Mouse (Mus musculus) forebrain, embryonic 13.5 days (tissue): ENCODE measurements around the gene Efcab14. TPM values are rescaled to one million over a fixed set of nuclear protein-coding genes. Genes with fewer than 3 reads are reported as not detected.

ENCODE experiments used
- ATAC-seq: fragments of 200-750 bp; cut with Nextera tagmentation; 2 replicates; pipeline ENCODE4 v1.8.0; 2017
- H3K27ac ChIP-seq: fragments of 300-500 bp; sonication (generic); 2 replicates; pipeline ENCODE4 v1.5.1; 2015; ENCODE audit warnings: inconsistent platforms, mild to moderate bottlenecking, moderate library complexity
- H3K27me3 ChIP-seq: fragments of 300-500 bp; sonication (generic); 2 replicates; pipeline ENCODE4 v1.6.1; 2015; ENCODE audit warnings: mild to moderate bottlenecking, inconsistent platforms
- H3K36me3 ChIP-seq: fragments of 300-500 bp; sonication (generic); 2 replicates; pipeline ENCODE4 v1.6.1; 2015; ENCODE audit warnings: mild to moderate bottlenecking, inconsistent platforms; ENCODE audit not compliant: poor library complexity, severe bottlenecking
- H3K4me1 ChIP-seq: fragments of 300-500 bp; sonication (generic); 2 replicates; pipeline ENCODE4 v1.6.1; 2015; ENCODE audit warnings: inconsistent platforms
- H3K4me2 ChIP-seq: fragments of 300-500 bp; sonication (generic); 2 replicates; pipeline ENCODE4 v1.6.1; 2015; ENCODE audit warnings: inconsistent platforms, mild to moderate bottlenecking, moderate library complexity
- H3K4me3 ChIP-seq: fragments of 300-500 bp; sonication (generic); 2 replicates; pipeline ENCODE4 v1.5.1; 2015; ENCODE audit warnings: mild to moderate bottlenecking, inconsistent platforms
- H3K9ac ChIP-seq: fragments of 300-500 bp; sonication (generic); 2 replicates; pipeline ENCODE4 v1.6.1; 2015; ENCODE audit warnings: mild to moderate bottlenecking, inconsistent platforms
- H3K9me3 ChIP-seq: fragments of 300-500 bp; sonication (generic); replicated peaks from 2 replicates; pipeline ENCODE4 v1.6.1; 2016; ENCODE audit warnings: inconsistent platforms
- WGBS: fragments of 180-500 bp; shearing (Covaris S2); methylation state at CpG from one replicate; pipeline ENCODE4 v1.1.7; 2015; 5-methylcytosine and 5-hydroxymethylcytosine counted together
- polyA plus RNA-seq: library from polyadenylated mRNA; unstranded; fragments of >200 nt; fragmentation: Nextera tagmentation; extraction: Ambion mirVana; gene quantifications from 2 replicates; pipeline ENCODE4 v1.2.1, GENCODE M21; 2015

The Efcab14 gene
- polyA plus RNA-seq, 1 experiment from 2014 or later: 23.7 TPM

DNA sequence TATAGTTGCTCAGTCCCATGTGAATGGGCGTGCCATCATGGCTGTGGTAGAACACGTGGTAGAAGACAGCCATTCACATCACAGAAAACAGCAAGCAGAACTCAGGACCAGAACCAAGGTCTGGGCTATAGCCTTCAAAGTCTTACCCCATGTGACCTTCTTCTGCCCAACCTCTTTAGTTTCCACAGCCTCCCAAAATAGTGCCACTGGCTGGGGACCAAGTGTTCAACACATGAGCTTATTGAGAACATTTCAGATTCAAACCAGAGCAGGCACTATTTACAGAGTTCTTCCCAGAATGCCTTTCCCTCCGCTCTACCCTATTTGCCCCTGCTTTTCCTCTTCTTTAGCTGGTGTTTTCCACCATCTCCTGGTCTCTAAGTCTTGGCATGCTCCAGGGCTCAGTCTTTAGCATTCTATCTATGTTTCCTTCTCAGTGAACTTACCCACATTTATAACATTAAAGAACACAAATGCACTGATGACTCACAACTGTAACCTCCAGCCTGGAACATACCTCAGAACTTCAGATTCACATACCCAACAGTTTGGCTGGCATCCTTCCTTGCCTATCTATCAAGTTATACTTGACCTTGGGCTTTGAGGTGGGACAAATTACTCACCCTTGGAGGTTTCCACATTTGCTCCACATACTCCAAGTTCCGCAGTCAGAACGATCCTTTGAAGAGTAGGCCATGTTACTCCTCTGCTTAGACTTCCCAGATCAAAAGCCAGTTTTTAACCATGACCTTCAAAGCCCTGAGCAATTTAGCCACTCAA, 44.7 kb downstream of the Efcab14 start:
- no peak for ATAC-seq
- no peak overlapping the region for H3K4me3 ChIP-seq
- H3K4me1 ChIP-seq: peaks cover 14% of the 10 kb centered on the region
- no peaks in the 10 kb centered on the region for H3K27me3 ChIP-seq
- no peak overlapping the region for H3K9ac ChIP-seq
- peaks cover 9% of the 10 kb centered on the region for H3K36me3 ChIP-seq
- H3K27ac ChIP-seq: no peak overlapping the region
- H3K9me3 ChIP-seq: no peaks in the 10 kb centered on the region
- 89% methylated on average over 5 of the region's 5 CpGs for WGBS
- no peak overlapping the region for H3K4me2 ChIP-seq

DNA sequence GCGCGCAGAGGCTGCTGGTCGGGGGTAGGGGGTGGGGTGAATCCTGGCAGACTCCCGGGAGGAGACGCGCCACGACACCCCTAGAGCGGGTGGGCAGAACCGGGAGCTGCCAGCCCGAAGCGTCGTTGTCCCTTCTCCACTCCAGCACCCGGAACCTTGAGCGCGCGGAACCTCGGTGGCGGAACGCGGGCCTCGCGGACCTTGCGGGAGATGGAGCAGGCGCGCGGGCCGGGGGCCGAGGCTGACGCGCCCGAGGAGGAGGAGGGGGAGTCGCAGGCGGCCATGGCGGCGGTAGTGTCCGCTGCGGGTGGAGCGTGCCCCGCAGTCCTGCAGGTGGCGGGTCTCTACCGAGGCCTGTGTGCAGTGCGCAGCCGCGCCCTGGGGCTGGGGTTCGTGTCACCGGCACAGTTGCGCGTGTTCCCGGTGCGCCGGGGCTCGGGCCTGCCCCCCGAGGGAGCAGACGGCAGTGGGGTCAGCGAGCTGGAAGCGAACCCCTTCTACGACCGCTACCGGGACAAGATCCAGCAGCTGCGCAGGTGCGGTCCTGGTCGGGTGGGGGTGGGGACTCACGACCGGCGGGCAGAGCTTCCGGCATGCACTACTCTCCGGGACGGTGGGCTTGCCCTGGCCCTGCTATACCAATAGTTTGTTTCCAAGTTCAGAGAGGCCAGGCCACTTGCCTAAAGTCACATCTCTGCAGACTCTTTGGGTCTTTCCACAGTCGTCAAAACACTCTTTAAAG, 47.4 kb downstream of the Efcab14 start, which contains the start of gene Atpaf1:
Gene Atpaf1 (plus strand): TSS at position 44 of the 742 bp plus-strand sequence.
- peak within 1 kb of the TSS; percentile 63 for H3K4me3 ChIP-seq
- H3K27me3 ChIP-seq: no peaks in the 10 kb centered on the region
- H3K4me2 ChIP-seq: peak within 1 kb of the TSS; percentile 65
- no peaks in the 10 kb centered on the region for H3K9me3 ChIP-seq
- peak within 1 kb of the TSS; percentile 75 for H3K9ac ChIP-seq
- 1% methylated on average over 45 of the region's 69 CpGs for WGBS
- H3K27ac ChIP-seq: no peak within 1 kb of the TSS
- peaks cover 14% of the 10 kb centered on the region for H3K4me1 ChIP-seq
- ATAC-seq: peak; percentile 94
- H3K36me3 ChIP-seq: peaks cover 18% of the 10 kb centered on the region

- peak; percentile 3; the same call in 1 of the 2 replicates for ATAC-seq
- no peak overlapping the region for H3K27ac ChIP-seq
- H3K36me3 ChIP-seq: peaks cover 23% of the 10 kb centered on the region
- H3K9me3 ChIP-seq: no peaks in the 10 kb centered on the region
- H3K9ac ChIP-seq: peak overlapping the region; percentile 75
- peaks cover 14% of the 10 kb centered on the region for H3K4me1 ChIP-seq
- H3K4me2 ChIP-seq: peak overlapping the region; percentile 65
- peak overlapping the region; percentile 63 for H3K4me3 ChIP-seq
- H3K27me3 ChIP-seq: no peaks in the 10 kb centered on the region
- 63% methylated on average over 7 of the region's 7 CpGs for WGBS
These were observed 48.0 kb downstream of the Efcab14 start for GRCm38 (mm10) chr4:115785511-115786034.

DNA sequence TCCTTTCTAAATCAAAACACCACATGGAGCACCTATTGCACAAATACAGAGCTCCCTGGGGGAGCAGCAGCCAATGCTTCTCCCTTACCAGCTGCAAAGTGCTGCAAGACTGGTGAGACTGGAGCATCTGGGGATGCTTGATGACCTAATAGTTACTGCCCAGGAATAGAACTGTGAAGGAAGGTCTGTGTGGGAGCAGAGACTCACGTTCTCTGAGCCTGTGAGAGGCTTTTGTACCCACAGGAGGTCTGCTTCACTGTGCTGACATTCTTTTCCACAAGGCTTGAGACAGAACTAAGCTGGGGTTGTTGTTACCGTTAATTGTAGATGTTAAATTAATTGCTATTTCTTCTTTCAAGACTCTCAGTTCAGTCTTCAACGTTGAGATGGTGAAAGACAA, 53.3 kb downstream of the Efcab14 start:
- H3K36me3 ChIP-seq: peaks cover 49% of the 10 kb centered on the region
- peaks cover 3% of the 10 kb centered on the region for H3K4me1 ChIP-seq
- 79% methylated on average over 3 of the region's 3 CpGs for WGBS
- no peak overlapping the region for H3K4me2 ChIP-seq
- H3K27ac ChIP-seq: no peak overlapping the region
- no peaks in the 10 kb centered on the region for H3K27me3 ChIP-seq
- no peak overlapping the region for H3K9ac ChIP-seq
- H3K4me3 ChIP-seq: no peak overlapping the region
- no peaks in the 10 kb centered on the region for H3K9me3 ChIP-seq
- ATAC-seq: no peak

GRCm38 (mm10) chr4:115795360-115795759, 57.8 kb downstream of the Efcab14 start:
- no peak for ATAC-seq
- H3K9ac ChIP-seq: no peak overlapping the region
- 96% methylated on average over 3 of the region's 3 CpGs for WGBS
- H3K36me3 ChIP-seq: peaks cover 67% of the 10 kb centered on the region
- H3K27me3 ChIP-seq: no peaks in the 10 kb centered on the region
- no peak overlapping the region for H3K4me3 ChIP-seq
- no peaks in the 10 kb centered on the region for H3K9me3 ChIP-seq
- no peak overlapping the region for H3K4me2 ChIP-seq
- H3K4me1 ChIP-seq: 0 out of 2 replicates have a peak, but pooled peaks cover 2% of the 10 kb centered on the region
- no peak overlapping the region for H3K27ac ChIP-seq

GRCm38 (mm10) chr4:115799981-115800380, 62.4 kb downstream of the Efcab14 start:
- no peaks in the 10 kb centered on the region for H3K27me3 ChIP-seq
- WGBS: 65% methylated on average over 3 of the region's 3 CpGs
- ATAC-seq: no peak
- no peak overlapping the region for H3K4me3 ChIP-seq
- H3K27ac ChIP-seq: no peak overlapping the region
- no peaks in the 10 kb centered on the region for H3K9me3 ChIP-seq
- H3K4me1 ChIP-seq: 0 out of 2 replicates have a peak, but pooled peaks cover 2% of the 10 kb centered on the region
- no peak overlapping the region for H3K4me2 ChIP-seq
- no peak overlapping the region for H3K9ac ChIP-seq
- H3K36me3 ChIP-seq: peaks cover 60% of the 10 kb centered on the region

DNA sequence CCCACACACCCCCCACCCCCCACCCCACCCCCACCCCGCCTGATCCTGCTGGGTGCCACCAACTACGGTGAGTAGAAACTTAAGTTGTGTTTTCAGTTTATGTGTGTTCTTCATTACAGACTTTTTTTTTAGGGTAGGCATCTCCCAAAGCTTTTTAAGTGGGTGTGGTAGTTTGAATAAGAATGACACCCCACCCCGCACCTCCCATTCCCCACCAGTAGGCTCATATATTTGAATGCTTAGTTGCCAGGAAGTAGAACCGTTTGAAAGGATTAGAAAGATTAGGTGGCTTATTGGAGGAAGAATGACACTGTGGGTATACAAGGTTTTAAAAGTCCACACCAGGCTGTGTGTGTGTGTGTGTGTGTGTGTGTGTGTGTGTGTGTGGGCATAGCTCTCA, 74.8 kb downstream of the Efcab14 start:
- WGBS: 78% methylated on average over 4 of the region's 4 CpGs
- no peak overlapping the region for H3K9ac ChIP-seq
- H3K36me3 ChIP-seq: peaks cover 43% of the 10 kb centered on the region
- no peak overlapping the region for H3K4me2 ChIP-seq
- no peaks in the 10 kb centered on the region for H3K9me3 ChIP-seq
- no peak for ATAC-seq
- H3K27me3 ChIP-seq: no peaks in the 10 kb centered on the region
- no peak overlapping the region for H3K4me3 ChIP-seq
- H3K4me1 ChIP-seq: no peaks in the 10 kb centered on the region
- H3K27ac ChIP-seq: no peak overlapping the region

DNA sequence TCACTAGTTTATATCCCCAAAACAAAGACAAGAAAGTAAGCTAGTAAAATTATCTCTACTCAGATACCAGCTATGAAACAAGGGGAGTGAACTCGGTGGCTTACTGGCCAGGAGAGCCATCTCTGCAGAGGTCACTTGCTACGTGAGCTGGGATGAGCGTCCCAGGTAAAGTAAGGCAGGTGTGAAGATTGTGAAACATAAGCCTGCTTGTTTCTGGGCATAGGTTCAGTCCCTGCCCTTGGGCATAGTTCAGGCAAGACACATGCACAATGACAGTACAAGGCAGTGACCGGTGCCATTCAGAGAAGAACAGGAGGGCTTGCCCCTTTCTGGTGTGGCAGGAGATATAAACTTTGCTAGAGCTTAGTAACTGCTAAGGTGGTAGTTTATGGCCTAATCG, 78.1 kb downstream of the Efcab14 start:
- Histone ChIP-seq H3K27ac (no peak overlapping the region), H3K4me1 (no peaks in the 10 kb centered on the region), H3K27me3 (no peaks in the 10 kb centered on the region), H3K4me2 (no peak overlapping the region), H3K9ac (no peak overlapping the region), H3K36me3 (peaks cover 43% of the 10 kb centered on the region), H3K9me3 (no peaks in the 10 kb centered on the region), H3K4me3 (no peak overlapping the region)
- 95% methylated on average over 5 of the region's 5 CpGs for WGBS
- no peak for ATAC-seq

DNA sequence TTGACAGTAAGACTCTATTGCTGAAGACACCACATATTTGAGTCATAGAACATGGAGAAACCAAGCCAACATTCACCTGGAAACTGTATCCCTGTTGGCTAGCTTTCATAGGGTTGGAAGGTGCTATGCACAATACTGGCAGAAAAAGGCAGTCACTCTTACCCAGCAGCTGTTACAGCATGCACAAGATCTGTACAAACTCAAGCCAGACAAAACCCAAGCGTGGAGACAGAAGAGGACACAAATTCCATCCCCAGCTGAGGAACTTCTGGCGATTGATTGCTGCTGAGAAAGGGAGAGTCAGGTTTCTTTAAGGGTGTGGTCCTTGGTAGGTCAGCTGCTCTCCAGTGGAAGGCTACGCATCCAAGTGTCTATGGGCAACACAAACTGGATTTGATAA, 82.7 kb downstream of the Efcab14 start:
- no peak overlapping the region for H3K4me3 ChIP-seq
- no peak overlapping the region for H3K4me2 ChIP-seq
- no peak overlapping the region for H3K9ac ChIP-seq
- H3K4me1 ChIP-seq: no peaks in the 10 kb centered on the region
- no peaks in the 10 kb centered on the region for H3K27me3 ChIP-seq
- no peak for ATAC-seq
- no peak overlapping the region for H3K27ac ChIP-seq
- H3K9me3 ChIP-seq: no peaks in the 10 kb centered on the region
- WGBS: 87% methylated on average over 3 of the region's 3 CpGs
- H3K36me3 ChIP-seq: peaks cover 11% of the 10 kb centered on the region

DNA sequence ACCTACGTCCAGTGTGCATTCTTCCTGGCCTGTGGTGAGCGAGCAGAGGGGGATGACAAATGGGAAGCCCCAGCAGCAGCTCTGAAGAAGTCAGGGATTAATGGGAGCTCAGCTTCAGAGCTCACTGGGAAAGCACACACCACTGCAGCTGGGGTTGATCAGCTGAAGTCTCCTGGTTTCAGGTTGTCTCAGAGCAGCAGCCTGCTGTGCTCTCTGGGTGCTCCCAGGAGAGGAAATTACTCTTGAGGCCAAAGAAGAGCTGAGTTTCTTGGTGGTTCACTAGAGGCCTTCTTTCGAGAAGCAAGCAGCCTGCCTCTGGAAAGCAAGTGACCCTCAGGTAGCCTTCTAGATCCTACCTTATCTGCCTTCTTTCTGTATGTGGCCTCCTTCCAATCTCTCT, 83.4 kb downstream of the Efcab14 start:
- WGBS: 72% methylated on average over 3 of the region's 3 CpGs
- Histone ChIP-seq H3K4me1 (no peaks in the 10 kb centered on the region), H3K36me3 (peaks cover 5% of the 10 kb centered on the region; the same call in 1 of the 2 replicates), H3K4me2 (no peak overlapping the region), H3K27me3 (0 out of 2 replicates have a peak, but pooled peaks cover 3% of the 10 kb centered on the region), H3K9me3 (no peaks in the 10 kb centered on the region), H3K9ac (no peak overlapping the region), H3K4me3 (no peak overlapping the region), H3K27ac (no peak overlapping the region)
- no peak for ATAC-seq

DNA sequence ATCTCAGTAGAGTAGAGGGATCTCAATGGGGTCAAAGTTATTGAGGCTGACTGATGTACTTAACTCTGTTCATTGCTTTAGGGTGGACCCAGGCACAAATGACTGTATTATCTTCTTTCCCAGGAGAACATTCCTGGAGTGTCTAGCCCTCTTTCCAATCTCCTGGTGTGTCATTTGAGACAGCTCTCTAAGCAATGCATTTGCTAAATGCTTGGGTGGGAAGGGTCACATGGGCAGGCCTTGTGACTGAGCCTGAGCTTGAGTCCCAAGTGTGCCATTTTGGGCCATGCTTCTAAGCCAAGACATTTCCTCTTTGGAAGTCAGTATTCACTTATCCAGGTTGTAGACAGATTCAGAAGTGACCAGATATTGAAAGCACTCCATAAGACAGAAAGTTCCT, 83.9 kb downstream of the Efcab14 start:
- no peak for ATAC-seq
- Histone ChIP-seq H3K9ac (no peak overlapping the region), H3K4me1 (no peaks in the 10 kb centered on the region), H3K27ac (no peak overlapping the region), H3K4me2 (no peak overlapping the region), H3K9me3 (no peaks in the 10 kb centered on the region), H3K27me3 (0 out of 2 replicates have a peak, but pooled peaks cover 3% of the 10 kb centered on the region), H3K36me3 (peaks cover under 1% of the 10 kb centered on the region; the same call in 1 of the 2 replicates), H3K4me3 (no peak overlapping the region)

DNA sequence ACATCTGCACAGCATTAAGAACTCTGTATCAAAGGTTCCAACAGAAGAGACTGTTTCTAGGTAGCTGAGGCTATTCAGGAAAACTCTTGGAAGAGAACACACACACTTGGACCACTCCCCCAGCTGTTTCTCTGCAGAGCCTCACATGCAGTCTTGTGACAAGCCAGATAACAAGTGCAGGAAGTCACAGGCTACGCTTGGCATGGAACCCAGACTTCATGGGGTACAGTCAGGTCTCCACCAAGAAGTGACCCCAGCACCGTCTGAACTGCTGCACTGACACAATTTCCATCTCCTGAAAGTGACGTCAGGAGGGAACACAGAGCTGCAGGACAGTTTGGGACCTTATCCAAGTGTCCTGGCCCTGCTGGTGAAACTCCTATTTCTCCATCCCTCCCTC, 84.4 kb downstream of the Efcab14 start:
- H3K9me3 ChIP-seq: no peaks in the 10 kb centered on the region
- no peak overlapping the region for H3K27ac ChIP-seq
- H3K9ac ChIP-seq: no peak overlapping the region
- 0 out of 2 replicates have a peak, but pooled peaks cover 3% of the 10 kb centered on the region for H3K27me3 ChIP-seq
- WGBS: 77% methylated on average over 3 of the region's 3 CpGs
- no peaks in the 10 kb centered on the region for H3K4me1 ChIP-seq
- no peak overlapping the region for H3K4me2 ChIP-seq
- ATAC-seq: no peak
- H3K4me3 ChIP-seq: no peak overlapping the region
- H3K36me3 ChIP-seq: no peaks in the 10 kb centered on the region
